Mouse (Mus musculus) stomach, embryonic 16.5 days (tissue): Measurements from ENCODE around the gene Nkx2-3. TPM values are rescaled to one million over a fixed set of nuclear protein-coding genes. Genes with fewer than 3 reads are reported as not detected.
A peak's percentile ranks its signal among the peaks of the same experiment; 100 is the strongest.

ENCODE experiments used
- ATAC-seq: fragments of 200-750 bp; cut with Nextera tagmentation; 2 replicates; pipeline ENCODE4 v1.8.0; 2017; ENCODE audit warnings: moderate number of reproducible peaks, moderate TSS enrichment; ENCODE audit not compliant: insufficient read depth, low FRiP score
- H3K27ac ChIP-seq: fragments of 300-500 bp; sonication (generic); 2 replicates; pipeline ENCODE4 v1.5.1; 2014; ENCODE audit warnings: low read length
- H3K27me3 ChIP-seq: fragments of 300-500 bp; sonication (generic); 2 replicates; pipeline ENCODE4 v1.6.1; 2014; ENCODE audit warnings: low read length, control low read depth, mixed read lengths; ENCODE audit not compliant: control insufficient read depth, insufficient read depth
- H3K36me3 ChIP-seq: fragments of 300-500 bp; sonication (generic); 2 replicates; pipeline ENCODE4 v1.6.1; 2014; ENCODE audit warnings: low read length; ENCODE audit not compliant: control insufficient read depth, insufficient read depth
- H3K4me1 ChIP-seq: fragments of 300-500 bp; sonication (generic); 2 replicates; pipeline ENCODE4 v1.6.1; 2014; ENCODE audit warnings: low read length, control low read depth, mixed read lengths; ENCODE audit not compliant: control insufficient read depth, insufficient read depth
- H3K4me2 ChIP-seq: fragments of 300-500 bp; sonication (generic); 2 replicates; pipeline ENCODE4 v1.6.1; 2014; ENCODE audit warnings: low read depth, low read length, mixed read lengths
- H3K4me3 ChIP-seq: fragments of 300-500 bp; sonication (generic); replicated peaks from 2 replicates; pipeline ENCODE4 v1.5.1; 2014; ENCODE audit warnings: mild to moderate bottlenecking, low read length
- H3K9ac ChIP-seq: fragments of 300-500 bp; sonication (generic); 2 replicates; pipeline ENCODE4 v1.6.1; 2014; ENCODE audit warnings: low read length
- H3K9me3 ChIP-seq: fragments of 300-500 bp; sonication (generic); replicated peaks from 2 replicates; pipeline ENCODE4 v1.6.1; 2016; ENCODE audit warnings: low read length, control low read depth; ENCODE audit not compliant: control insufficient read depth
- WGBS: fragments of 180-500 bp; shearing (Covaris S2); extraction: QIAGEN DNeasy Blood & Tissue Kit; methylation state at CpG from one replicate; pipeline ENCODE4 v1.1.7; 2014; 5-methylcytosine and 5-hydroxymethylcytosine counted together
- polyA plus RNA-seq: library from polyadenylated mRNA; unstranded; fragments of >200 nt; fragmentation: Nextera tagmentation; extraction: Ambion mirVana; gene quantifications from 2 replicates; pipeline ENCODE4 v1.2.1, GENCODE M21; 2015

The Nkx2-3 gene
- polyA plus RNA-seq, 1 experiment from 2014 or later, result 11.1 TPM

GRCm38 (mm10) chr19:43615571-43616414 lies 3.7 kb downstream of the Nkx2-3 start:
- no peak for ATAC-seq
- H3K4me3 ChIP-seq, result peak overlapping the region; percentile 38

GRCm38 (mm10) chr19:43616415-43616861 lies 4.3 kb downstream of the Nkx2-3 start:
- Histone ChIP-seq H3K27ac (no peak overlapping the region), H3K27me3 (peaks cover 91% of the 10 kb centered on the region), H3K4me2 (peak overlapping the region; percentile 50), H3K36me3 (no peaks in the 10 kb centered on the region), H3K4me1 (peaks cover 12% of the 10 kb centered on the region), H3K4me3 (peak overlapping the region; percentile 38), H3K9ac (peak overlapping the region; percentile 63), H3K9me3 (no peaks in the 10 kb centered on the region)
- 2% methylated on average over 35 of the region's 35 CpGs for WGBS
- ATAC-seq, result no peak; the same call in 1 of the 2 replicates

More at GRCm38 (mm10) chr19:43615571-43616414, 3.7 kb downstream of the Nkx2-3 start:
- Histone ChIP-seq H3K27ac (no peak overlapping the region), H3K4me1 (peaks cover 12% of the 10 kb centered on the region), H3K4me2 (peak overlapping the region; percentile 50), H3K27me3 (peaks cover 91% of the 10 kb centered on the region), H3K9ac (peak overlapping the region; percentile 63), H3K36me3 (no peaks in the 10 kb centered on the region), H3K9me3 (no peaks in the 10 kb centered on the region)
- WGBS, result 1% methylated on average over 34 of the region's 34 CpGs

- peak overlapping the region; percentile 38 for H3K4me3 ChIP-seq
These were observed 4.8 kb downstream of the Nkx2-3 start for GRCm38 (mm10) chr19:43616889-43617288.

GRCm38 (mm10) chr19:43617761-43618349 lies 5.7 kb downstream of the Nkx2-3 start:
- Histone ChIP-seq H3K4me3 (no peak overlapping the region), H3K4me1 (peaks cover 12% of the 10 kb centered on the region), H3K36me3 (no peaks in the 10 kb centered on the region), H3K9me3 (no peaks in the 10 kb centered on the region), H3K27ac (no peak overlapping the region), H3K9ac (no peak overlapping the region), H3K4me2 (no peak overlapping the region), H3K27me3 (peaks cover 92% of the 10 kb centered on the region)
- 40% methylated on average over 10 of the region's 10 CpGs for WGBS
- ATAC-seq, result no peak

More at GRCm38 (mm10) chr19:43616889-43617288, 4.8 kb downstream of the Nkx2-3 start:
- Histone ChIP-seq H3K4me1 (peaks cover 12% of the 10 kb centered on the region), H3K27ac (no peak overlapping the region), H3K9me3 (no peaks in the 10 kb centered on the region), H3K36me3 (no peaks in the 10 kb centered on the region), H3K9ac (peak overlapping the region; percentile 63; the same call in 1 of the 2 replicates), H3K27me3 (peaks cover 91% of the 10 kb centered on the region), H3K4me2 (peak overlapping the region; percentile 50)
- under 1% methylated on average over 12 of the region's 12 CpGs for WGBS
- ATAC-seq, result no peak

GRCm38 (mm10) chr19:43618505-43619030 lies 6.4 kb downstream of the Nkx2-3 start:
- Histone ChIP-seq H3K27ac (no peak overlapping the region), H3K27me3 (peaks cover 90% of the 10 kb centered on the region), H3K9me3 (no peaks in the 10 kb centered on the region), H3K4me2 (no peak overlapping the region), H3K36me3 (no peaks in the 10 kb centered on the region), H3K4me1 (peaks cover 12% of the 10 kb centered on the region), H3K4me3 (no peak overlapping the region), H3K9ac (no peak overlapping the region)
- no peak for ATAC-seq
- 3% methylated on average over 5 of the region's 5 CpGs for WGBS

GRCm38 (mm10) chr19:43619916-43620479 lies 7.9 kb downstream of the Nkx2-3 start:
- no peaks in the 10 kb centered on the region for H3K36me3 ChIP-seq
- no peak overlapping the region for H3K27ac ChIP-seq
- 10% methylated on average over 18 of the region's 18 CpGs for WGBS
- no peak overlapping the region for H3K9ac ChIP-seq
- peaks cover 4% of the 10 kb centered on the region for H3K4me1 ChIP-seq
- H3K9me3 ChIP-seq, result no peaks in the 10 kb centered on the region
- no peak for ATAC-seq
- no peak overlapping the region for H3K4me2 ChIP-seq
- peaks cover 92% of the 10 kb centered on the region for H3K27me3 ChIP-seq
- H3K4me3 ChIP-seq, result no peak overlapping the region

GRCm38 (mm10) chr19:43623913-43624312 lies 11.8 kb downstream of the Nkx2-3 start:
- Histone ChIP-seq H3K4me2 (no peak overlapping the region), H3K27me3 (peaks cover 55% of the 10 kb centered on the region), H3K4me1 (no peaks in the 10 kb centered on the region), H3K4me3 (no peak overlapping the region), H3K9ac (no peak overlapping the region), H3K27ac (no peak overlapping the region), H3K36me3 (no peaks in the 10 kb centered on the region), H3K9me3 (no peaks in the 10 kb centered on the region)
- WGBS, result 45% methylated on average over 4 of the region's 4 CpGs
- ATAC-seq, result peak; percentile 74; the same call in 1 of the 2 replicates

- Histone ChIP-seq H3K27ac (no peak overlapping the region), H3K27me3 (peaks cover 35% of the 10 kb centered on the region), H3K36me3 (no peaks in the 10 kb centered on the region), H3K9me3 (no peaks in the 10 kb centered on the region), H3K4me1 (no peaks in the 10 kb centered on the region), H3K4me2 (no peak overlapping the region), H3K4me3 (no peak overlapping the region), H3K9ac (no peak overlapping the region)
- ATAC-seq, result no peak
- WGBS, result 35% methylated on average over 3 of the region's 3 CpGs
These were observed 14.0 kb downstream of the Nkx2-3 start for GRCm38 (mm10) chr19:43626160-43626559.
